Mouse (Mus musculus) stomach, embryonic 15.5 days (tissue): ENCODE data around the gene Ttc30a2. TPM values are rescaled to one million over a fixed set of nuclear protein-coding genes. Genes with fewer than 3 reads are reported as not detected.
"Not testable (repeated sequence)": the region's sequence is repeated elsewhere in the genome, so short reads cannot be mapped to it uniquely, and the experiment has no call there.

ENCODE experiments used
- ATAC-seq: fragments of 200-750 bp; cut with Nextera tagmentation; 2 replicates; pipeline ENCODE4 v1.8.0; 2017; ENCODE audit warnings: low read depth, moderate number of reproducible peaks, moderate TSS enrichment; ENCODE audit not compliant: insufficient read depth, low FRiP score
- H3K27ac ChIP-seq: fragments of 300-500 bp; sonication (generic); 2 replicates; pipeline ENCODE4 v1.5.1; 2015; ENCODE audit warnings: mild to moderate bottlenecking, inconsistent platforms
- H3K27me3 ChIP-seq: fragments of 300-500 bp; sonication (generic); replicated peaks from 2 replicates; pipeline ENCODE4 v1.6.1; 2015; ENCODE audit warnings: inconsistent platforms
- H3K36me3 ChIP-seq: fragments of 300-500 bp; sonication (generic); 2 replicates; pipeline ENCODE4 v1.6.1; 2015; ENCODE audit warnings: inconsistent platforms
- H3K4me1 ChIP-seq: fragments of 300-500 bp; sonication (generic); 2 replicates; pipeline ENCODE4 v1.6.1; 2015; ENCODE audit warnings: inconsistent platforms
- H3K4me2 ChIP-seq: fragments of 300-500 bp; sonication (generic); 2 replicates; pipeline ENCODE4 v1.6.1; 2015; ENCODE audit warnings: mild to moderate bottlenecking, inconsistent platforms
- H3K4me3 ChIP-seq: fragments of 300-500 bp; sonication (generic); replicated peaks from 2 replicates; pipeline ENCODE4 v1.5.1; 2015; ENCODE audit warnings: inconsistent platforms
- H3K9ac ChIP-seq: fragments of 300-500 bp; sonication (generic); 2 replicates; pipeline ENCODE4 v1.6.1; 2015; ENCODE audit warnings: inconsistent platforms
- H3K9me3 ChIP-seq: fragments of 300-500 bp; sonication (generic); 2 replicates; pipeline ENCODE4 v1.6.1; 2016; ENCODE audit warnings: inconsistent platforms
- WGBS: fragments of 180-500 bp; shearing (Covaris S2); methylation state at CpG from one replicate; pipeline ENCODE4 v1.1.7; 2015; 5-methylcytosine and 5-hydroxymethylcytosine counted together
- polyA plus RNA-seq: library from polyadenylated mRNA; unstranded; fragments of >200 nt; fragmentation: Nextera tagmentation; extraction: Ambion mirVana; gene quantifications from 2 replicates; pipeline ENCODE4 v1.2.1, GENCODE M21; 2015

Ttc30a2 gene
- polyA plus RNA-seq, 1 experiment from 2014 or later, result 0.19 TPM

DNA sequence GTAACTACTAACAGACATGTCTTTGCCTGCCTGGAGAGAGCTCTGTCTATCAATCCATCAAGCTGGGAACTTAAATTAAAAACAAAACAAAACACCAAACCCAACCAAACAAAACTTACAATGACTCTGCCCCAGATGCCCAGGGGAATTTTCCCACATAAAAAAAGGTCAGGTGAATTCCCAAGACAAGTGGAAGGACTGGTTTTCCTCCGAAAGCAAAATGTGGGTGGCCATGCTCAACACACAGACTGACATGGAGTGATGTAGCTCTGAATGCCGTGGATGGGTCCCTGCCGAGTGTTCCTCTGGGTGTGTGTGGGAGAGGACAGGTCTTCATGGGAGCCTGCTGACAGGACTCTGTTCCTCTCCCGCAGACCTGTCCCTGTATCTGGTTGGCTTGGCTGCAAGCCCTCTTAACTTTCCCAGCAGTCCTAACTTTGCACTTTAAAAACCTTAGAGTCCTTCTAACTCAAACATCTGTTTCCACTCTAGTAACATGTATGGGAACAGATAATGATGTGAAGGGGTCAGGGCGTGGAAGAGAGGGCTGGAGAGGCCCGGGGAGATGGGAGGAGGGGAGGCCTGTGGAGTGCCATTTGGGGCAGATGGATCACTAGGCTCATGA, 13.7 kb upstream of the Ttc30a2 start:
- H3K4me1 ChIP-seq, result peaks cover 5% of the 10 kb centered on the region; the same call in 1 of the 2 replicates
- WGBS, result 24% methylated on average over 6 of the region's 6 CpGs
- no peak for ATAC-seq
- no peak overlapping the region for H3K4me2 ChIP-seq
- H3K9me3 ChIP-seq, result no peaks in the 10 kb centered on the region
- no peak overlapping the region for H3K9ac ChIP-seq
- H3K36me3 ChIP-seq, result no peaks in the 10 kb centered on the region
- H3K27ac ChIP-seq, result no peak overlapping the region
- H3K4me3 ChIP-seq, result no peak overlapping the region
- no peaks in the 10 kb centered on the region for H3K27me3 ChIP-seq

DNA sequence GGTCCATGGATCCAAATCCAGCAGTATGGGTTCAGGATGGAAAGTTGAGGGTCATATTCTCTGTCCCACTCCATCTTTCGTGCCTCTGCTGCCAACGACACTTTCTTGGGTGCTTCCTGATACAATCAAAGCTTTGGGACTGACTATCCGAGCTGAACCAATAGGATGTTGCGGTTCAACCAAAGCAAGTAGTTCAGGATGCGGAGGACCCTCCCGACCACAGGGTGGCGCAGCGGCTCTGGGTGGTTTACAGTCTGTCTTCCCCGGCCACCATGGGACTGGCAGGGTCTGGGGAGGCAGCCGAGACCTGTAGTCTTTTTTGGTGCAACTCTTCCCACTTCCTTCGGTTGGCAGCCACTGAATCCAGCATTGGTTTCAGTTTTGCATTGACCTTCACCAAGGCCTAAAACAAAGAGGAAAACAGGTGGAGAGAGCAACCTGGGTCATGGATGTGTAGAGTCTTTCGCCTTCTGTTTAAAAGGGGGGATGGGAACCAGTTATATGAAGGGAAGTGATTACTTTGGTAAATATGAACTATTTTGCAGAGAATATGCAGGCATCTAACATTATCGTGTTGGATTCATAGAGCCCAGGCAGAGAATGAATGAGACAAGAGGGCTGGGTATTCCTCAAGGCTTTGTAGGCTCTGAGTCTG, 13.0 kb upstream of the Ttc30a2 start:
- no peak overlapping the region for H3K27ac ChIP-seq
- H3K4me2 ChIP-seq, result 0 out of 2 replicates have a peak overlapping the region, but pooled peaks have one; percentile 34
- no peaks in the 10 kb centered on the region for H3K36me3 ChIP-seq
- H3K9me3 ChIP-seq, result no peaks in the 10 kb centered on the region
- no peaks in the 10 kb centered on the region for H3K27me3 ChIP-seq
- H3K9ac ChIP-seq, result no peak overlapping the region
- peaks cover 5% of the 10 kb centered on the region; the same call in 1 of the 2 replicates for H3K4me1 ChIP-seq
- H3K4me3 ChIP-seq, result no peak overlapping the region
- WGBS, result 50% methylated on average over 13 of the region's 13 CpGs
- ATAC-seq, result no peak

DNA sequence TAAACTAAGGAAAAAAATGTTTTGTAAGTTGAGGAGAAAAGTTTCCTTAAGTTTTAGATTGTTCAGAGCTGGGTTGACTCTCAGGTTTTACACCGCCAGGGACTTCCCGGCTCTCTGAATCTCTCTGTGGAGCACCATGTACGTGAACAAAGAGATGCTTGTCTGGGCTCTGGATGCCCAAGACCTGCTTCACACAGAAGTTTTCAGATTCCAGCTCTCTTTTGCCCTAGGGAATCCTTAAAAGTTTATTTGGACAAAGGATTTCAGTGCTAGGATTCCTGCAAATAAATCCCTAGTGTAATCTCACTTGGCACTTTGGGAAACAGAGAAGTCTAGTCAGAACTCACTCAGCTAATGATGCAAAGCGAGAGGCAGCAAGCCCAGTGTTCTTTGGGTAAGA, 11.7 kb upstream of the Ttc30a2 start:
- peaks cover 7% of the 10 kb centered on the region for H3K4me1 ChIP-seq
- ATAC-seq, result no peak
- no peaks in the 10 kb centered on the region for H3K36me3 ChIP-seq
- no peak overlapping the region for H3K9ac ChIP-seq
- H3K27me3 ChIP-seq, result no peaks in the 10 kb centered on the region
- no peak overlapping the region for H3K27ac ChIP-seq
- H3K4me3 ChIP-seq, result no peak overlapping the region
- no peaks in the 10 kb centered on the region for H3K9me3 ChIP-seq
- WGBS, result 50% methylated on average over 4 of the region's 4 CpGs
- no peak overlapping the region for H3K4me2 ChIP-seq

DNA sequence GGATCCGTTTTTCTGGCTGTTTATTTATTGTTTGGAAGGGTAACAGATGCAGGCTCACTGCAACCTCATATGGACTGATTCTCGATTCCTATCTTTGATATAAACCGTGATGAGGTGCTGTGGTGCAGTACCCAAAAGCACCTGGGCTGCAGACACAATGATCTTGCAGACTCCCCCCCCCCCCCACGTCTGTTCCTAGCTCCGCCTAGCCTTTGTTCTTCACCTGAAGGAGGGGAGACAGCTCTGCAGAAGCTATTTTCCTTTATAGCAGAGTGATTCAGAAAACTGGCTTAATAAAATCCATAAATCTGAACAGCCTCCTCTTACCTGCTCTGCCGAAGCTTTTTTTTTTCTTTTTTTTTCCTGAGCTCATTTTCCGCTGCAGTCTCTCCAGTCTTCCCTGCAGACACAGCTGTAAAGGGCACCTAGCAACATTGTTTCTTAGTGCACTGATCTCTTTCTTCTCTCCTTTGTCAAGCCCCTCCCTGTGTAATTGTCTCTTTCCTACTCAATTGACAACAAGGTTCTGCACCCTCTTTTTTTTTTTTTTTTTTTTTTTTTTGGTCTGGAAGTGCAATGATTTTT, 10.9 kb upstream of the Ttc30a2 start:
- H3K4me3 ChIP-seq, result no peak overlapping the region
- H3K9ac ChIP-seq, result no peak overlapping the region
- no peaks in the 10 kb centered on the region for H3K9me3 ChIP-seq
- H3K27ac ChIP-seq, result no peak overlapping the region
- 31% methylated on average over 7 of the region's 7 CpGs for WGBS
- ATAC-seq, result no peak
- H3K4me2 ChIP-seq, result no peak overlapping the region
- H3K27me3 ChIP-seq, result no peaks in the 10 kb centered on the region
- peaks cover 7% of the 10 kb centered on the region for H3K4me1 ChIP-seq
- no peaks in the 10 kb centered on the region for H3K36me3 ChIP-seq

DNA sequence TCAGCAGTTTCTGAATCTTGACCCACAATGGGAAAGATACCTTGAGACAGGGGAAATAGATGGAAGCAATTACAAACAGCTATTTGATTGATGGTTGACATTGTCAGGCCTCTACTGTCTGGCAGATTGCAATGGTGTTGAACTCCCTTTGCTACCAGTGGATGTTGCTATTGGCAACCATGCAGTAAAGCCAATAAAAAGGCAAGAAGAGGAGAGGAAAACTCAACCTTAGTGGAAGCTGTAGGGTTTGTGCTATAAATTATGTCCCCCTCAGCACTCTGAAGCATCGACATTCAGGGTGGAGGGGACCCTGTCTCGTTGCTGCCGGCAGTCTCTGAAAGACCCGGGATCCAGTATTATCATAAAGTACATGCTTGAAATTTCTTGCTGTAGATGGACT, 10.4 kb upstream of the Ttc30a2 start:
- no peaks in the 10 kb centered on the region for H3K27me3 ChIP-seq
- no peak overlapping the region for H3K4me3 ChIP-seq
- H3K4me2 ChIP-seq, result no peak overlapping the region
- H3K9ac ChIP-seq, result no peak overlapping the region
- peaks cover 7% of the 10 kb centered on the region for H3K4me1 ChIP-seq
- ATAC-seq, result no peak
- no peaks in the 10 kb centered on the region for H3K36me3 ChIP-seq
- 27% methylated on average over 4 of the region's 4 CpGs for WGBS
- no peak overlapping the region for H3K27ac ChIP-seq
- no peaks in the 10 kb centered on the region for H3K9me3 ChIP-seq

DNA sequence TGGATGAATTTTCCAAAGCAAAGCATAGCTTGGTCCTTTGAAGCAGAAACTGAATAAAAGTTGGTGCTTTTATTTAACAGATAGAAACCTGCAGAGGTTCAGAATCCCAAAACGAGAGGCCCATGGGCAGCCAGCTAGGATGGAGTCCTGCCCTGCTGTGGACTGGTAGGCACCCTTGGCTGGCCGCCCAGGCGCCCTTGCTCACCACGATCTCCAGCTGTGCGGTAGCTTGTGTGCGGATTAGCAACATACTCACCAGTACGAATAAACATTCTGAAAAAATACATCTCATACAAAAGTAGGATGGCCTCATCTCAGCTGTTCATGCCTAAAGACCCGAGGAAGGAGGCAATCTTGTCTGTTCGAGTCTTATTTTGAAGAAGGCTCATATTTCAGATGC, 9.8 kb upstream of the Ttc30a2 start:
- no peak for ATAC-seq
- peaks cover 7% of the 10 kb centered on the region for H3K4me1 ChIP-seq
- H3K9me3 ChIP-seq, result no peaks in the 10 kb centered on the region
- no peak overlapping the region for H3K4me2 ChIP-seq
- 54% methylated on average over 9 of the region's 9 CpGs for WGBS
- H3K36me3 ChIP-seq, result no peaks in the 10 kb centered on the region
- H3K27ac ChIP-seq, result no peak overlapping the region
- H3K27me3 ChIP-seq, result no peaks in the 10 kb centered on the region
- H3K9ac ChIP-seq, result no peak overlapping the region
- no peak overlapping the region for H3K4me3 ChIP-seq

DNA sequence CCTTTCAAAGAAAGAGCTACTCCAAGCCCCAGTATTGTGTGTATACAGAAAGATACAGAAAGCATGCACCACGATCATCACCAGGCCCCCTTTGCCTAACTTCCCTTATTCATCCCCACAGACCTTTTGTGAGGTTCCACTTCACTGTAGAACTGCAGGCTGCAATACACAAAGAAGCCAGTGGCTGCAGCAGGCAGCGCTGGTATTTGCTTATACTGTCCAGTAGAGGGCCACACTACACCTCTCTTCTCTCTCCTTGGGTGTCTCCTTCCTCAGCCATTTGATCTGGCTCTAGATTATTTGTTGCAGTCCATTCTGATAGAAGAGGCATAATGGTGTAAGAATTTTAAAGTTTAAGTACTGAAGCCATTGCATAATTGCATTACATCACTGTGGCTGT, 7.2 kb upstream of the Ttc30a2 start:
- no peaks in the 10 kb centered on the region for H3K36me3 ChIP-seq
- no peak overlapping the region for H3K4me2 ChIP-seq
- no peak overlapping the region for H3K4me3 ChIP-seq
- no peaks in the 10 kb centered on the region for H3K9me3 ChIP-seq
- no peaks in the 10 kb centered on the region for H3K27me3 ChIP-seq
- H3K27ac ChIP-seq, result no peak overlapping the region
- H3K4me1 ChIP-seq, result peaks cover 7% of the 10 kb centered on the region; the same call in 1 of the 2 replicates
- 0% methylated on average over 2 of the region's 2 CpGs for whole genome bisulfite sequencing
- no peak overlapping the region for H3K9ac ChIP-seq
- ATAC-seq, result peak; percentile 52; the same call in 1 of the 2 replicates

DNA sequence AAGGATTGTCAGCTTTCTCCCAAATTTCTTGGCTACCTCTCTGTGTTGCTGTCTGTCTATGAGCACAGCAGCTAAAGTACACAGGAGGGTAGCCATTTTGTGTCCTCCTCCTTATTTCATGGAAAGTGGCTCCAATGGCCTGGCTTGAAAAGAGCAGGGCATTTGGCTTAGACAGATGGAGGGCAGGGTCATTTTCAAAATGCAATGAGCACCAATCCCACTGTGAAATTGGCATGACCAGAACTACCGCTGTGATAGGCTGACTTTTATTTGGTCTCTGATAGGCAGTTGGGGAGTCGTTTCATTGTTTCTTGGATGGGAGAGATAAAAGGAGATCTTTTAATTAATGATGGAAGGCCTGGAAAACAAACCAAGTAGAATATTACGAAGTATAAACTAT, 5.9 kb upstream of the Ttc30a2 start:
- Histone ChIP-seq H3K9ac (no peak overlapping the region), H3K4me1 (peaks cover 7% of the 10 kb centered on the region; the same call in 1 of the 2 replicates), H3K27ac (no peak overlapping the region), H3K9me3 (no peaks in the 10 kb centered on the region), H3K4me3 (no peak overlapping the region), H3K27me3 (no peaks in the 10 kb centered on the region), H3K4me2 (no peak overlapping the region), H3K36me3 (no peaks in the 10 kb centered on the region)
- ATAC-seq, result no peak
- 77% methylated on average over 3 of the region's 3 CpGs for WGBS

DNA sequence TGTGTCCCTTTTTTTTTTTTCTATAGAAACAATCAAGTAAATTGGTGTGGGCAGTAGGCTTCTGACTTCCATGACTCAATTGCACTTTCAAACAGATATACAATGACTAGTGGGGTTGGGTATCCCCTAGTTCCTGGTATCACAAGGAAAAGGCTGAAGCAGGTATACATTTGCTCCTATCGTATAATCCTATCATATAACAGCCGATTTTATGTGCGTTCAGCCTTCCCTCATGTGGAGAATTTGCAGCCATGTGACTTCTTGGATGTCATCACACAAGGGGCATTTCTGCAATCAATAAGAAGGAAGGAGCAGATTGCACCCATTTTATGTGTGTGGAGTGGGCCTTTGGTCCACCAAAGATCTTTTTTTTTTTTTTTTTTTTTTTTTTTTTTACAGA, 5.1 kb upstream of the Ttc30a2 start:
- H3K27me3 ChIP-seq, result no peaks in the 10 kb centered on the region
- no peak overlapping the region for H3K27ac ChIP-seq
- H3K4me1 ChIP-seq, result peaks cover 2% of the 10 kb centered on the region; the same call in 1 of the 2 replicates
- WGBS, result 99% methylated on average over 3 of the region's 3 CpGs
- H3K4me3 ChIP-seq, result no peak overlapping the region
- no peak for ATAC-seq
- no peaks in the 10 kb centered on the region for H3K9me3 ChIP-seq
- no peaks in the 10 kb centered on the region for H3K36me3 ChIP-seq
- no peak overlapping the region for H3K9ac ChIP-seq
- H3K4me2 ChIP-seq, result no peak overlapping the region

DNA sequence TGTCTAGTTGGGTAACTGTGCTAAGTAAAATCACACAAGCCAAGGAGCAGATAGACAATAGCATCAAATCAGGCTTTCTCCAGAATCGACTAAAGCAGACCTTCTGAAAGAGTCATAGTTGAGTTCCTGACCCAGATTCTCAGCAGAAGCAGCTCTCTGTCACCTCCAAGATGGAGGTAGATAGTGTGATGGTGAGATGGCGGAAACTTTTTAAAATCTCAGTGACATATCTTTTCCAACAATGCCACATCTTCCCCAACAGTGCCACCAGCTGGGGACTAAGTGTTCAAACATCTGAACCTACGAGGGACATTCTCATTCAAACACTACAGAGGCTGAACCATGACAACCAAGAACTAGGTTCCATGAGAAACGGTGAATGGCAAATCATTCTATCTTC, 4.7 kb upstream of the Ttc30a2 start:
- peaks cover 2% of the 10 kb centered on the region; the same call in 1 of the 2 replicates for H3K4me1 ChIP-seq
- no peaks in the 10 kb centered on the region for H3K9me3 ChIP-seq
- H3K4me2 ChIP-seq, result no peak overlapping the region
- no peak overlapping the region for H3K27ac ChIP-seq
- no peak overlapping the region for H3K4me3 ChIP-seq
- ATAC-seq, result no peak
- no peaks in the 10 kb centered on the region for H3K27me3 ChIP-seq
- H3K9ac ChIP-seq, result no peak overlapping the region
- no peaks in the 10 kb centered on the region for H3K36me3 ChIP-seq
- 94% methylated on average over 4 of the region's 4 CpGs for WGBS

DNA sequence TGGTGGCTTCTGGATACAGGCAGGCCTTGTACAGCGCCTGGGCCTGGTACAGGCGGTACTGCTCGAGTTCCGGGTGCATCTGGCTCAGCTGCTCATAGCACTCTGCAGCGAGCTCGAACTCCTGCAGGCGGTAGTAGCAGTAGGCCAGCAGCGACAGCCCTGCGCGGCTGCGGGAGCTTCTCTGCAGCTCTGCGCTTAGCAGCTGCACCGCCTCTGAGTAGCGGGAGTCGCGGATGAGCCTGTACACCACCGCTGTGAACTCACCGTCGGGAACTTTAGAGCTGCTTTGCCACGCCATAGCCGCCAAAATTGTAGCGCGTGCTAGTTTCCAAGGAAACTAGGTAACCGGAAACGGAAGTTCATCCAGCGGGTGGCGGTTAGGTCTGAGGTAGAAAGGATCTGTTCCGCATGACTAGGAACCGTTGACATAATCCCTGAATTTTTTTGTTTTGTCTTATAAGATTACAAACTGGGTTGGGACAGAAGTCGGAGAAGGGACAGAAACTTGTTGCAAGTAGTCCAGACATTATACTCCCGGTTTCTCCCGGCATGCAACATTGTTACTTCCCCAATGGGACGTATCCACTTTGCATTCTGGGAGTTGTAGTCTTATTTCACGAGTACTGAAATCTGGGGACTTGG, 3.6 kb upstream of the Ttc30a2 start, which contains the start of gene Ttc30a1:
TSS of gene Ttc30a1 (minus strand) at position 528 of the 642 bp plus-strand sequence.
- H3K9ac ChIP-seq, H3K36me3 ChIP-seq, H3K4me1 ChIP-seq, H3K9me3 ChIP-seq, H3K27me3 ChIP-seq: not testable (repeated sequence)
- ATAC-seq, result peak; percentile 59
- H3K4me2 ChIP-seq, result peak within 1 kb of the TSS; percentile 81
- WGBS, result 4% methylated on average over 33 of the region's 34 CpGs
- H3K4me3 ChIP-seq, result peak within 1 kb of the TSS; percentile 50
- 0 out of 2 replicates have a peak within 1 kb of the TSS, but pooled peaks have one; percentile 9 for H3K27ac ChIP-seq

DNA sequence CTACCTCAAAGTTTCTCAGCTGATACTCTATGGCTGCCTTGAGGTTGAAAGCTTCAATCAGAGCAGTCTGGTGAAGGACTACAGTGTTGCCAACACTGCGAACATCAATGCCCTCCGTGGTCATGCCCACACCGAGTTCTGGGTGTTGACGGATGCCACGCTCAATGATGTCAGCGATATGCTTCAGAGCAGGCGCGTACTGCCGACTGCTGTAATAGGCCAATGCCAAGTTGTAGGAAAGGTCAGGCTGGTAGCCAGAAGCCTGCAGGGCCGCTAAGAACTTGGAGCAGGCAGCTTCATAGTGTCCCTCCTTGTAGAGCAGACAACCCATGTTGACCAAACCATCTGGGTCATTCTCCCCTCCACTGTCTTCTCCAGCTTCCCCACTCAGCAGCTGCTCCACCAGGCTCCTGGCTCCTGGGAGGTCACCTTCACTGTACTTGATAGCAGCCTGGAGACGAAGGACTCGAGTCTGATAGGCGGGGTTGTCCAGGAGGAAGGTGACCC, 3.0 kb upstream of the Ttc30a2 start:
- peak overlapping the region; percentile 81 for H3K4me2 ChIP-seq
- WGBS, result 93% methylated on average over 13 of the region's 13 CpGs
- ATAC-seq, result not testable (repeated sequence)

More for the DNA sequence above, 3.0 kb upstream of the Ttc30a2 start:
- H3K9ac ChIP-seq, H3K4me1 ChIP-seq, H3K36me3 ChIP-seq, H3K27ac ChIP-seq, H3K27me3 ChIP-seq, H3K9me3 ChIP-seq: not testable (repeated sequence)
- peak overlapping the region; percentile 50 for H3K4me3 ChIP-seq
